Mouse (Mus musculus) heart, embryonic 12.5 days (tissue): ENCODE results near the gene Enkd1. TPM values are rescaled to one million over a fixed set of nuclear protein-coding genes. Genes with fewer than 3 reads are reported as not detected.

Source experiments
- ATAC-seq: fragments of 200-750 bp; cut with Nextera tagmentation; 2 replicates; pipeline ENCODE4 v1.8.0; 2017; ENCODE audit warnings: moderate TSS enrichment, moderate library complexity; ENCODE audit not compliant: insufficient number of reproducible peaks, low FRiP score
- H3K27ac ChIP-seq: fragments of 300-500 bp; sonication (generic); 2 replicates; pipeline ENCODE4 v1.5.1; 2016; ENCODE audit warnings: mild to moderate bottlenecking, moderate library complexity; ENCODE audit not compliant: poor library complexity, severe bottlenecking
- H3K27me3 ChIP-seq: fragments of 300-500 bp; sonication (generic); replicated peaks from 2 replicates; pipeline ENCODE4 v1.6.1; 2016; ENCODE audit warnings: mild to moderate bottlenecking, moderate library complexity
- H3K36me3 ChIP-seq: fragments of 300-500 bp; sonication (generic); 2 replicates; pipeline ENCODE4 v1.6.1; 2016; ENCODE audit warnings: mild to moderate bottlenecking, moderate library complexity
- H3K4me1 ChIP-seq: fragments of 300-500 bp; sonication (generic); replicated peaks from 2 replicates; pipeline ENCODE4 v1.6.1; 2016; ENCODE audit warnings: mild to moderate bottlenecking
- H3K4me2 ChIP-seq: fragments of 300-500 bp; sonication (generic); 2 replicates; pipeline ENCODE4 v1.6.1; 2016; ENCODE audit warnings: mild to moderate bottlenecking, moderate library complexity
- H3K4me3 ChIP-seq: fragments of 300-500 bp; sonication (generic); 2 replicates; pipeline ENCODE4 v1.5.1; 2016; ENCODE audit warnings: mild to moderate bottlenecking
- H3K9ac ChIP-seq: fragments of 300-500 bp; sonication (generic); 2 replicates; pipeline ENCODE4 v1.6.1; 2016; ENCODE audit warnings: mild to moderate bottlenecking, moderate library complexity
- H3K9me3 ChIP-seq: fragments of 300-500 bp; sonication (generic); replicated peaks from 2 replicates; pipeline ENCODE4 v1.6.1; 2016; ENCODE audit warnings: mild to moderate bottlenecking, moderate library complexity
- WGBS: fragments of 180-500 bp; shearing (Covaris S2); methylation state at CpG from one replicate; pipeline ENCODE4 v1.1.7; 2016; 5-methylcytosine and 5-hydroxymethylcytosine counted together
- polyA plus RNA-seq: library from polyadenylated mRNA; unstranded; fragments of >200 nt; fragmentation: Nextera tagmentation; extraction: Ambion mirVana; gene quantifications from 2 replicates; pipeline ENCODE4 v1.2.1, GENCODE M21; 2016

The Enkd1 gene
- polyA plus RNA-seq, 1 experiment from 2014 or later = 13.5 TPM

DNA sequence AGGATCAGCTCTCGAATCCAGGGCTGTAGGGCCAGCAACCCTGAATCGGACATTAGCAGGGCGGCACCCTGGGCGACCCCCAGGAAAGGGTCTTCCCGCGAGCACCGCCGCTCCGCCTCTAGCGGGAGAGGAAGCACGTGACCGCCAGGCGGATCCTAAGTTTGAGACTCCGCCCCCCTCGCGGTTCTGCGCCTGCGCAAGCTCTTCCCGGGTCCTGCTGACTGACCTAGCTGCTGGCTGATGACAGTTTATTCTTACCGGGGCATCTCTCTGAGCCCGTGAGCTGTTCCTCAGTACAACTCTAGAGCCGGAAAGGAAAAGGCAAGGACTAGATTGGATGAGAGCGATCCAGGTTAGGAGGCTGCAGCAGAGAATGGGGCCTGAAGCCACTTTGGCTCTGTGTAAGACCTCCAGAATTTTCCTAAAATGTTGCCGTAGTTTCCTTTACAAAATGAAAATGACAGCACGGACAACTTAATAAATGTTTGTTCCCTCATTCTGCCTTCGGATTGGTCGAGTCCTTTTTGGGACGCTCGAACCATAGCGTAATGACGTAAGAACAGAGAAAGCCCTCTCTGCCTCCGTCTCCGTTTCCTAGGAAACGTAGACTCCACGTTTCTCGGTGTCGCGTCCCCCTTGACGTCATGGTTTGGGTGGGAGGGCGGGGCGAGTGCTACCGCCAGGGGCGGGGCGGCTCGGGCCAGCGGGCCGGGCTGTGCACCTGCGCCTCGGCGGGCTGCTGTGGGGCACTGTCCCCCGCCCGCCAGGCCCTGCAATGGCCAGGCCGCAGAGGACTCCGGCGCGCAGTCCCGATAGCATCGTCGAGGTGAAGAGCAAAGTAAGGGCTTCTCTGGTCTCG is 6.8 kb downstream of the Enkd1 start, which contains the start of the genes Acd and Pard6a:
TSS of gene Acd (minus strand) at position 137 of the 859 bp plus-strand sequence.
TSS of gene Pard6a (plus strand) at position 183 of the 859 bp plus-strand sequence.
- Histone ChIP-seq H3K9ac (peak within 1 kb of the TSS; percentile 83), H3K36me3 (peaks cover 43% of the 10 kb centered on the region), H3K27ac (peak within 1 kb of the TSS; percentile 83), H3K9me3 (no peaks in the 10 kb centered on the region), H3K27me3 (no peaks in the 10 kb centered on the region), H3K4me3 (peak within 1 kb of the TSS; percentile 75), H3K4me1 (peaks cover 20% of the 10 kb centered on the region), H3K4me2 (peak within 1 kb of the TSS; percentile 96)
- WGBS = under 1% methylated on average over 60 of the region's 60 CpGs
- peak; percentile 86 for ATAC-seq

DNA sequence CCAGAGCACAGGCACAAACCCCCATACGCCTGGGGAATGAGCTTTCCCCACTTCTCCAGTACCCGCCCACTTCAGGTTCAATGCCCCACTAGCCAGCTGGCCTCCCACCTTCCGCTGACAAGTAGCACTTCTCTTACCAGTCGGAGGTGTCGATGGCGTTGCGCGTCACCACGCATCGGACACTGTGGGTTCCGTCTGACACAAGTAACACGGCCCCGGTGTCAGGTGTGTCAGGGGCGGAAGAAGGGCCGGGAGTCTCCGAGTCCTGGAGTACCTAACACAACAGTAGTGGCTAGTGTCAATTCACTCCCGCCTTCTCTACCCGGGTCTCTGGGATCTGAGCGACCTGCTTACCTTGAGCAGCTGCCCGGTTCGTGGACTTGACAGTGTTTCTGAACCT is 7.4 kb downstream of the Enkd1 start:
- H3K27ac ChIP-seq = peak overlapping the region; percentile 83
- H3K9me3 ChIP-seq = no peaks in the 10 kb centered on the region
- peak overlapping the region; percentile 75 for H3K4me3 ChIP-seq
- peaks cover 1% of the 10 kb centered on the region; the same call in 1 of the 2 replicates for H3K27me3 ChIP-seq
- peak overlapping the region; percentile 83 for H3K9ac ChIP-seq
- peak overlapping the region; percentile 96 for H3K4me2 ChIP-seq
- peak; percentile 58 for ATAC-seq
- peaks cover 20% of the 10 kb centered on the region for H3K4me1 ChIP-seq
- under 1% methylated on average over 21 of the region's 21 CpGs for WGBS
- peaks cover 43% of the 10 kb centered on the region for H3K36me3 ChIP-seq

DNA sequence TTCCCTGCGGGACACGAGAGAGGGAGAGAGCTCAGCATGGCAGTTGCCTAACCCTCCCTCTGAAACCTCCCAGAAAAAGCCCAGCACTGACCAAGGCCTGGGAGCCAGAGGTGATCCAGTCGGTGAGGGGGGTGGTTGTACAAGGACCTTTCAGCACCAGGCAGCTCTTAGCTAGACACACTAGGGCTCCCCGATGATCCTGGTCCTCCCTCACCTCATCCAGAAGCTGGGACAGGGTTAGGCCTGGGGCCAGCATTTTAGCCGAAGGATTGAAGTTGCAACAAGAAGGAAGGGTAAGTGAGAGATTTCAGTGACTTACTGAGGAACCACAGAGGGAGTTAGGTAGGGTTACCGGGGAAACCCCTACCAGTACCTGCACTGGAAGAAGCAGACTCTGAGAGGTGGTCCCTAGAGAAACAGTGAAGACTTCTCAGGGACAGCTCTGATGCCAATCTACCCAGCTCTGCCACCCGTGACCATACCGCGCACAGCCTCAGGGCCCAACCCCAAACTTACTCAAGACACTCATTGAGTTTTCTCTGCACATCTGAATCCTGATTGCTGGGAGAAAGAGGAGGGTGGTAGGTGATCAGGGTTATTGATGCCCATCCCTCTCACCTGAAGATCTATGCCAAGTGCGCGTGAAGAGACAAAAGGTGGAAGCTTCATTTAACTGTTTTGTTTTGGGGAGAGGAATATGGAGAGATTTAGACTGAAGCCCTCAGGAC is 8.4 kb downstream of the Enkd1 start:
- Histone ChIP-seq H3K9ac (peak overlapping the region; percentile 83), H3K36me3 (peaks cover 43% of the 10 kb centered on the region), H3K9me3 (no peaks in the 10 kb centered on the region), H3K27me3 (peaks cover 10% of the 10 kb centered on the region), H3K4me1 (peaks cover 22% of the 10 kb centered on the region), H3K27ac (no peak overlapping the region), H3K4me2 (peak overlapping the region; percentile 96), H3K4me3 (peak overlapping the region; percentile 75)
- 87% methylated on average over 11 of the region's 11 CpGs for WGBS
- ATAC-seq = no peak

DNA sequence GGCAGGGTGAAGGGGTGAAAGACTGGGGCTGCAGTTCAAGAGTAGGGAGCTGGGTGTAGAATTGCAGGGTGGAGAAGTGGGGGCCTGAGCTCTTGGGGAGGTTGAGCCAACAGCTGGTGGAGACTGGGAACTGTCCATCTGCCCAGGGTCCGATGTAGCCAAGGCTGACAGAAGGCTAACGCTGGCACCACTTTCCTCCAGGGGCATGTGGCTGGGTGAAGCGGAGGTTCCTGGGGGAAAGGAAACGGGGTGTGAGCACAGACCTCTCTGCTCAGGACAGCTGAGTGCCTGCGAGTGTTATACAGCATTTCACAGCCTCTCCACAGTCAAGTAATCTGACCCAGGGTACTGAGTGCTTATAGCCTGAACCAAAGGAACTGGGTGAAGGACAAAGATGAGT is 9.3 kb downstream of the Enkd1 start:
- Histone ChIP-seq H3K36me3 (peaks cover 34% of the 10 kb centered on the region), H3K27ac (no peak overlapping the region), H3K4me2 (no peak overlapping the region), H3K27me3 (peaks cover 18% of the 10 kb centered on the region), H3K9ac (no peak overlapping the region), H3K9me3 (no peaks in the 10 kb centered on the region), H3K4me3 (no peak overlapping the region), H3K4me1 (peaks cover 31% of the 10 kb centered on the region)
- 90% methylated on average over 5 of the region's 5 CpGs for WGBS
- no peak for ATAC-seq

DNA sequence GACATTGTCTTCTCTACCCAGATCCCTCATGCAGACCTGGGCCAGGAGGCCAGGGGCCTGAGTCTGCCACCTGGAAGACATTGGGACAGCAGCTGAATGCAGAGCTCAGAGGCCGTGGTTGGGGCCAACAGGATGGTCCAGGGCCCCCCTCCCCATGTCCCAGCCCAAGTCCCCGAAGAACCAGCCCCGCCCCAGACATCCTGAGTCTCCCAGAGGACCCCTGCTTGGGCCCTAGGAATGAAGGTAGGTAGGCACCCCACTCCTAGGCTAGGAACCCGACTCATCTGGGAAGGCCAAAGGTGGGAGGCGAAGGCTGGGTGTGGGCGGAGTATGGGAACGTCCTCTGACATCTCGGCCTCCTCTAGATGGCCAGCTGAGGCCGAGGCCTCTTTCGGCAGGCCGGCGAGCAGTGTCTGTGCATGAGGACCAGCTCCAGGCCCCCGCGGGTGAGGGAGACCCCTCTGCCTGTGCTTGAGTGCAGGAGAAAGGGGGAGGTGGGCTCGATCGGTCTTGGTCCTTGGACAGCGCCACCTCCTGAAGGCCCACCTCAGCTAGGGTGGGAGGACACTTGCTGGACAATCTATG is 10.7 kb downstream of the Enkd1 start:
- H3K27ac ChIP-seq = no peak overlapping the region
- peaks cover 28% of the 10 kb centered on the region for H3K4me1 ChIP-seq
- WGBS = 90% methylated on average over 17 of the region's 17 CpGs
- H3K4me3 ChIP-seq = no peak overlapping the region
- no peak overlapping the region for H3K9ac ChIP-seq
- peaks cover 25% of the 10 kb centered on the region for H3K36me3 ChIP-seq
- no peak overlapping the region for H3K4me2 ChIP-seq
- peaks cover 21% of the 10 kb centered on the region for H3K27me3 ChIP-seq
- H3K9me3 ChIP-seq = peaks cover 8% of the 10 kb centered on the region; the same call in 1 of the 2 replicates
- no peak for ATAC-seq

DNA sequence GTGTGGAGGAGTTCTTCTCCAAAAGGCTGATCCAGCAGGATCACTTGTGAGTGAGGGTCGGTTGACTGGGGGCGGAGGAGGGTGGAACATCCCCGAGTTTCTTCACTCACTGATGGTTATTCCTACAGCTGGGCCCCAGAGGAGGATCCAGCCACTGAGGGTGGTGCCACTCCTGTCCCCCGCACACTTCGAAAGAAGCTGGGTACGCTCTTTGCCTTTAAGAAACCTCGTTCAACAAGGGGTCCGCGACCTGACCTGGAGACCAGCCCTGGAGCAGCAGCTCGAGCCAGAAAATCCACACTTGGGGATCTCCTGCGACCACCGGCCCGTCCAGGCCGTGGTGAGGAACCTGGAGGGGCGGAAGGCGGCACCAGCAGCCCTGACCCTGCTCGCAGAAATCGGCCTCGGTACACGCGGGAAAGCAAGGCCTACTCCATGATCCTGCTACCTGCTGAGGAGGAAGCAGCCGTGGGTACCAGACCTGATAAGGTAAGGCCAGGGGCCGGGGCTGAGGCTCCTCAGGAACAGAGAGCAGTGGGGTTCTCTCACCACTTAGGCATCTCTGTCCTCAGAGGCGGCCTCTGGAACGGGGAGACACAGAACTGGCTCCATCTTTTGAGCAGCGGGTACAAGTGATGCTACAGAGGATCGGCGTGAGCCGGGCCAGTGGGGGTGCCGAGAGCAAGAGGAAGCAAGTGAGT is 12.8 kb downstream of the Enkd1 start:
- WGBS = 74% methylated on average over 30 of the region's 30 CpGs
- Histone ChIP-seq H3K36me3 (peaks cover 25% of the 10 kb centered on the region), H3K4me1 (peaks cover 17% of the 10 kb centered on the region), H3K9ac (no peak overlapping the region), H3K27me3 (peaks cover 31% of the 10 kb centered on the region), H3K4me2 (no peak overlapping the region), H3K27ac (no peak overlapping the region), H3K9me3 (peaks cover 8% of the 10 kb centered on the region; the same call in 1 of the 2 replicates), H3K4me3 (no peak overlapping the region)
- no peak for ATAC-seq

DNA sequence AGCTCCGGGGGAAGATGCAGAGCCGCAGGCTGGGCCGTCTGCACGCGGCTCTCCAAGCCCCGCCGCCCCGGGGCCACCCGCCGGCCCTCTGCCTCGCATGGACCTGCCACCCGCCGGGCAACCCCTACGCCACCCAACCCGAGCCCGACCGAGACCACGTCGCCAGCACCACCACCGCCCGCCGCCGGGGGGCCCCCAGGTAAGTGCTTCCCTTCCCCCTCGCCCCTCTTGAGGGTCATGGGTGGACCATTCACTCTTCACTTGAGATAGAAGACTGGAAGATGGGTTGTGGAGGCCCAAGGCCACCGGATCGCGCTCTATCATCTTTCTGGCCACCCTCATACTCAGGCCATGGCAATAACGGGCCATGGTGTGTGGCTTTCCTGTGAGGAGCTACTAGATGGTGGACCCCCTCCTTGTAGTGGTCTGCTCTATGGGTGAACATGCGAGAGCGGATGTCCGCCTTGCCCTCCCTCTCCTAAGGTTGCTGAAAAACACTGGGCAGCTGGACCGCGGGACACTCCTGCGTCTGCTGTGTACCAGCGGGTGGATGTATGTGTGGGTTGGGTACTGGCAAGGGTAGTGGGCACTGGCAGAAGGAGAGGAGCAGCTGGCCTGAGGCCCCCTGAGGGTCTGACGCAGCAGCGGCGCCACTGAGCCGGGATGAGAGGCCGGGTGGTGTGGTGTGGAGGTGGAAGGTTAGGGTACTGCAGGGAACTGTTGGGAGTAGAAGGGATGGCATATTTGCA is 13.8 kb downstream of the Enkd1 start:
- peak overlapping the region; percentile 28; the same call in 1 of the 2 replicates for H3K9ac ChIP-seq
- peak overlapping the region; percentile 47 for H3K4me3 ChIP-seq
- peaks cover 12% of the 10 kb centered on the region for H3K4me1 ChIP-seq
- peaks cover 25% of the 10 kb centered on the region for H3K36me3 ChIP-seq
- 7% methylated on average over 39 of the region's 40 CpGs for WGBS
- no peak overlapping the region for H3K27ac ChIP-seq
- peaks cover 39% of the 10 kb centered on the region for H3K27me3 ChIP-seq
- ATAC-seq = 0 out of 2 replicates have a peak, but pooled peaks have one; percentile 3
- H3K9me3 ChIP-seq = peaks cover 8% of the 10 kb centered on the region; the same call in 1 of the 2 replicates
- H3K4me2 ChIP-seq = peak overlapping the region; percentile 86

DNA sequence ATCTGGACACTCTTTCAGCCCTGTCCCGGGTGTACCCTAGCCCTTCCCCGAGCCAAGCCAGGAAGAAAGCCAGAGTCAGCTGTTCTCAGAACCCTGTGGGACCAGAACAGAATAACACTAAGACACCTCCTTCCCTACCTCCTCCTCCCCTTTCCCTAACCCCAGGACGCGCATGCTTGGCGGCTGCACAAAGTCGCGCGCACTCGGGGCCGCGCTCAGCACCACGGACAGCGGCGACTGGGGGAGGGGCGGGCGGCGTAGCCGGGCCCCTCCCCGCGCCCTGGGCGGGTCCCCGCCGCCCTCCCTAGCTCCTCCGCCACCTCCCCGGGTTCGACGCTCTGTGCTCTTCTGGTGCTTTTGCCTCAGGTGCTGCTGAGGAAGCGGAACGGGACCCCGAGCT is 14.4 kb downstream of the Enkd1 start:
- H3K36me3 ChIP-seq = peaks cover 23% of the 10 kb centered on the region
- H3K27ac ChIP-seq = no peak overlapping the region
- 5% methylated on average over 24 of the region's 30 CpGs for WGBS
- H3K4me3 ChIP-seq = peak overlapping the region; percentile 47
- H3K4me1 ChIP-seq = peaks cover 12% of the 10 kb centered on the region
- peak overlapping the region; percentile 28; the same call in 1 of the 2 replicates for H3K9ac ChIP-seq
- peaks cover 8% of the 10 kb centered on the region; the same call in 1 of the 2 replicates for H3K9me3 ChIP-seq
- peak overlapping the region; percentile 86 for H3K4me2 ChIP-seq
- H3K27me3 ChIP-seq = peaks cover 45% of the 10 kb centered on the region
- peak; percentile 43; the same call in 1 of the 2 replicates for ATAC-seq

DNA sequence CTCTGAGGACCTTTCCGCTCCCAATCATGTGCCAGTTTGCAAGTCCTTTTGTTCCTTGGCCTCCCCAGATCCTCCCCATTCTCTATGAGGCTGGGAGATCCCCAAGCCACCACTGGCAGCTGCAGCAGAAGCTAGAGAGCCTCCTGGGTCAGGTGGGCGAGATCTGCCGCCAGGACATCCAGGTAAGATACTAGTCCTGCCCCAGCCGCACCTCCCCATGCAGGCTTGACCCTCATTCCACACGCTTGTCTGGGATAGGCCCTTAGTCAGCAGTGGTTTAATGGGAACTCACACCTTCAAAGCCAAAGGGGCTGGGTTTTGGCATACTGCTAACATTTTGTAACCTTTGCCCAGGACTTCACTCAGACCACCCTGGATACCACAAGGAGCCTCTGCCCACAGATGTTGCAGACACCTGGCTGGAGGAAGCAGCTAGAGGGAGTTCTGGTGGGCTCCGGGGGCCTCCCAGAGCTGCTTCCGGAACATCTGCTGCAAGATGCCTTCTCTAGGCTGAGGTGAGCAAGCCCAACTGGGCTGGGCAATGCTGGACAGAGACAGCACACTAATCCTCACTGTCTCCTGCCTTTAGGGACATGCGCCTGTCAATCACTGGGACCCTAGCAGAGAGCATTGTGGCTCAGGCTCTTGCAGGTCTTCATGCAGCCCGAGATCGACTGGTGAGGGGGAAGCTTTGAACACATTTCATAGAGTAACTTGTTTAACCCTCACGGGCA is 15.4 kb downstream of the Enkd1 start:
- no peak overlapping the region for H3K4me2 ChIP-seq
- no peak overlapping the region for H3K27ac ChIP-seq
- peaks cover 45% of the 10 kb centered on the region for H3K27me3 ChIP-seq
- peaks cover 8% of the 10 kb centered on the region; the same call in 1 of the 2 replicates for H3K9me3 ChIP-seq
- peaks cover 19% of the 10 kb centered on the region for H3K4me1 ChIP-seq
- no peak overlapping the region for H3K9ac ChIP-seq
- ATAC-seq = no peak
- WGBS = 88% methylated on average over 11 of the region's 11 CpGs
- H3K4me3 ChIP-seq = no peak overlapping the region
- peaks cover 12% of the 10 kb centered on the region for H3K36me3 ChIP-seq
